Mouse (Mus musculus): ENCODE results near the gene Chmp1a. TPM values are rescaled to one million over a fixed set of nuclear protein-coding genes. Genes with fewer than 3 reads are reported as not detected.

The Chmp1a gene
- total and polyA plus RNA-seq, 3 experiments, result 19.6 to 57.9 (median 35.9) TPM

DNA sequence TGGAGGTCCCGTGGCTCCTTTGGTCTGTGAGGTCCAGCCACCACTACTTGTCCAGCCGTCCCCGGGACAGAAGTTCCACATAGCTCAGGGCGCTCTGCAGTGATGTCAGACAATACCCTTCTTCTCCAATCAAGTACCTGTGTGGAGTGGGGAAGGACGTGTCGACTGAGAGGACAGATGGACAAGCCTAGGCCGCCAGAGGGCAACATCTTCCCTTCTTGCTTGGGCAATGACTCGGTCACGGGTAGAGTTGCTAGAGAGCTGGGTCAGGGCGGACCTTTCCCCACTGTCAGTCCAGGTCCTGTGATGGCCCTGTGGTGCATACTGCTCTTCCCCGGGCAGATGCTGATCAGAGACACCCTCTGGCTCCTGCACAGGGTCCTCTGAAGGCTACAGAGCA is 30.5 kb upstream of the Chmp1a start:
- peaks cover 66% of the 10 kb centered on the region for H3K36me3 ChIP-seq (replicated peaks)
- no peak for TF ChIP-seq GATA2 (IDR thresholded peaks at IDR 0.05; ENCODE audit: borderline replicate concordance, low read depth, low read length)
- TF ChIP-seq POLR2AphosphoS5 (IDR thresholded peaks at IDR 0.05; ENCODE audit: insufficient replicate concordance, low read depth, low read length), result no peak
- TF ChIP-seq TAL1 (conservative IDR thresholded peaks at IDR 0.05; ENCODE audit: low read depth, low read length), result no peak
- no peak for TF ChIP-seq GATA1 (IDR thresholded peaks at IDR 0.05; ENCODE audit: borderline replicate concordance, low read length)
- no peak for DNase-seq (ENCODE audit: low spot score)

DNA sequence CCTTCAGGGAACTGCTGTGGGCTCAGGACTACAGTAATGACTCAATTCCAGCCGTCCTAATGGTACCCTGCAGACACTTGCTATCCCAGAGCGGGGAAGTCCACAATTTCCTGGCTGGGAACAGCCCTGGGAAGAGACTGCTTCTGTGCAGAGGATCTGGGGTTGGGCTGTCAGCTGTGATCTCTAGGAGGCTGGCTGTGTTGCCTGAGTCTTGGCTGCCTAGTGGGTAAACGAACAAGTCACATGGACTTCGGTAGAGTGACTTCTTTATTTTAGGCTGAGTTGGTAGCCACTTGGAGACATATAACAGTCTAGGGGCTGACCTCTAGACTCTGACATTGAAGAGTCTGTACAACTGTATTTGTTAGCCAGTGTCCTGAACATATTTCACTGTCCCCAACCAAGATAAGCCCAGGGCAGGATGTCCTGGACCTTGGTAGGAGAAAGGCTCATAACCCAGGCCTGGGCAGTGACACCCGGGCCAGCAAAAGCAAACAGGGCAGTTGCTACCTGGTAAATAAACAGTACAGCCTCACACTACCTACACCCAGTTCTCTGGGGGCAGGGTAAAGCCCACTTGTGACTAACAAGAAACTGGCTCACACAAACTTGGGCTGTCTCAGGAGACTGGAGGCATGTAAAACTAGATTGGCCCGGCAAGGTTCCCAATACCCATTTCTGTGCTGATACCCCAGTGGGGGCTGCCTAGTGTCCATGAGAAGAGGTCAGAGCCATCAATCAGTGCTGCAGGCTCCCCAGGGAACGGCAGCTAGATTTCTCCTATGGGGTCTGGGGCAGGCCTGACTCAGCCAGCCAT is 29.8 kb upstream of the Chmp1a start:
- Histone ChIP-seq H3K27me3 (ENCODE audit: insufficient read depth, low read length) (peaks cover 3% of the 10 kb centered on the region), H3K4me1 (ENCODE audit: insufficient read depth, low read depth, low read length) (no peaks in the 10 kb centered on the region), H3K4me3 (ENCODE audit: low read depth, low read length) (no peak overlapping the region), H3K9me3 (replicated peaks) (no peaks in the 10 kb centered on the region), H3K36me3 (replicated peaks) (peaks cover 59% of the 10 kb centered on the region)
- TF ChIP-seq CTCF (IDR thresholded peaks at IDR 0.05; ENCODE audit: low read depth, low read length) (no peak), POLR2AphosphoS5 (IDR thresholded peaks at IDR 0.05; ENCODE audit: insufficient replicate concordance, low read depth, low read length) (no peak), GATA2 (IDR thresholded peaks at IDR 0.05; ENCODE audit: borderline replicate concordance, low read depth, low read length) (no peak), GATA1 (IDR thresholded peaks at IDR 0.05; ENCODE audit: borderline replicate concordance, low read length) (no peak), TAL1 (conservative IDR thresholded peaks at IDR 0.05; ENCODE audit: low read depth, low read length) (no peak)
- no peak for DNase-seq (ENCODE audit: low spot score)
- ATAC-seq (ENCODE audit: extremely low read depth, insufficient number of reproducible peaks, low FRiP score, poor library complexity, severe bottlenecking), result no peak

More for the DNA sequence above, 30.5 kb upstream of the Chmp1a start:
- Histone ChIP-seq H3K4me3 (ENCODE audit: low read depth, low read length) (no peak overlapping the region), H3K4me1 (ENCODE audit: insufficient read depth, low read depth, low read length) (no peaks in the 10 kb centered on the region), H3K27me3 (ENCODE audit: insufficient read depth, low read length) (peaks cover 3% of the 10 kb centered on the region), H3K9me3 (replicated peaks) (no peaks in the 10 kb centered on the region)
- no peak for ATAC-seq (ENCODE audit: extremely low read depth, insufficient number of reproducible peaks, low FRiP score, poor library complexity, severe bottlenecking)

DNA sequence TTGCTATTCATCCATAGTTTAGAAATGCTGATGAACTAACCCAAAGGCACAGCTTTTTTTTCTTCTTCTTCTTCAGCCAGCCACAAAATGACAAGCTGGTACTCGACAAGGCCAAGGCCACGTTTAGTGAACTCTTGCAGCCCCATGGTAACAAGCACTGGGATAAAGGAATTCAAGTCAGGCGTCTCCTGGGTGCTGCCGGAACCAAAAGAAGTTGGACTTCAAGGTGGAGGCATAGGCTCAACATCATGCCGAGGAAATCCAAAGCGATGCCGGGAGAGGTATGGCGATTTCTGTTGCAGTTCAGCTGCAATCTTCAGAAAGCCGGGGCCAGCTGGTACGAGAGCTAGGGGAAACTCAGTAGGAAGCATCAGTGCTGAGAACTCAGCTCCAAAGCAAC is 26.8 kb upstream of the Chmp1a start:
- no peaks in the 10 kb centered on the region for H3K9me3 ChIP-seq (replicated peaks)
- no peak for TF ChIP-seq POLR2AphosphoS5 (IDR thresholded peaks at IDR 0.05; ENCODE audit: insufficient replicate concordance, low read depth, low read length)
- TF ChIP-seq GATA2 (IDR thresholded peaks at IDR 0.05; ENCODE audit: borderline replicate concordance, low read depth, low read length), result no peak
- TF ChIP-seq GATA1 (IDR thresholded peaks at IDR 0.05; ENCODE audit: borderline replicate concordance, low read length), result no peak
- no peak for TF ChIP-seq CTCF (IDR thresholded peaks at IDR 0.05; ENCODE audit: low read depth, low read length)
- TF ChIP-seq TAL1 (conservative IDR thresholded peaks at IDR 0.05; ENCODE audit: low read depth, low read length), result no peak
- peaks cover 26% of the 10 kb centered on the region for H3K27me3 ChIP-seq (ENCODE audit: insufficient read depth, low read length)
- DNase-seq (ENCODE audit: low spot score) (no peak), ATAC-seq (ENCODE audit: extremely low read depth, insufficient number of reproducible peaks, low FRiP score, poor library complexity, severe bottlenecking) (no peak)
- no peak overlapping the region for H3K4me3 ChIP-seq (ENCODE audit: low read depth, low read length)
- H3K36me3 ChIP-seq (replicated peaks), result peaks cover 30% of the 10 kb centered on the region
- peaks cover 27% of the 10 kb centered on the region for H3K4me1 ChIP-seq (ENCODE audit: insufficient read depth, low read depth, low read length)

DNA sequence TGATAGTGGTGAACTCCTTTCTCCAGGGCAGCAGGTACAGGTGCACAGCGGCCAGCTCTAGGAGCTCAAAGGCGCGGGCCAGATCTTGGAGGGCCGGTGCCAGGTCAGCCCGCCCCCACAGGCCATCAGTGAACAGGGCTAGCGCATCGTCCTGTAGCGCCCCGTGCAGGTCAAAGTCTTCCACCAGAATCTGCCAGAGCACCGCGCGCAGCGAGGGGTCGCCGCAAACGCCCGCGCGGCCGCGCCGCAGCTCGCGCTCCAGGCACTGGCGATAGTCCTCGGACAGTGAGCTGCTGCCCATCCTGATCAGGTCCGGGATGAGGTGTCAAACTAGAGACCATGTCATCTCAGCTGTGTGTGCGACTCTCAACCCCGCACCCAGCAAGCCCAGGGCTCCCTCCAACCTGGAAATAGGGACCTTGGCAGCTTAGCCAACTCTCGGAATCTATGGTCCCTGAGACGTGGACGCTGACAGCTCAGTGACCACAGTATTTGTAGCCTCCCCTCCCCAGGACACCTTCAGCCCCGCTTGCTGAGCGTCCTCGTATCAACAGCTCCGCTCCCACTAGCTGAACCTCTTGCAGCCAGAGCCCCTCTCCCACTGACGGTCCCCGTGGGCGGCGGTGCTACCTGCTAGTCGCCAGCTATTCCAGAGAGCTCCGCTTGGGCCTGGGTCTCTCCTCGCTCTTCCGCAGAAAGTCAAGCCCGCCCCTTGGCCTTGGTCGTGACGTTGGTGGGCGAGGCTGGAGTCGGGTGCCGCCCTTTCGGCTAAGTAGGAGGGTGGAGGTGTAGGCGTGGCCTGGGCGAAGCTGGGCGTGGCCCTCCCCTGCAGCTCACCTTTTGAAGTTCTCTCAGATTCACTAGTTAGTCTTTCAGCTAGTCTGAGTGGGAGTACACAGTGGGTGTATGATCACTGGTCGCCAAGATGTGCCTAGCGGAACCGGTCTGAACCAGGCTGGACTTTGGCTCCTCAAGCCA is 23.2 kb upstream of the Chmp1a start, which contains the start of gene Spata2l:
Gene Spata2l (minus strand): TSS at position 714 of the 978 bp plus-strand sequence.
- TF ChIP-seq POLR2AphosphoS5 (IDR thresholded peaks at IDR 0.05; ENCODE audit: insufficient replicate concordance, low read depth, low read length) (no peak), TAL1 (conservative IDR thresholded peaks at IDR 0.05; ENCODE audit: low read depth, low read length) (no peak), GATA2 (IDR thresholded peaks at IDR 0.05; ENCODE audit: borderline replicate concordance, low read depth, low read length) (no peak), GATA1 (IDR thresholded peaks at IDR 0.05; ENCODE audit: borderline replicate concordance, low read length) (no peak), CTCF (IDR thresholded peaks at IDR 0.05; ENCODE audit: low read depth, low read length) (no peak)
- Histone ChIP-seq H3K4me3 (ENCODE audit: low read depth, low read length) (peak within 1 kb of the TSS; percentile 74), H3K36me3 (replicated peaks) (peaks cover 34% of the 10 kb centered on the region), H3K27me3 (ENCODE audit: insufficient read depth, low read length) (peaks cover 30% of the 10 kb centered on the region), H3K4me1 (ENCODE audit: insufficient read depth, low read depth, low read length) (peaks cover 41% of the 10 kb centered on the region), H3K9me3 (replicated peaks) (no peaks in the 10 kb centered on the region)
- DNase-seq (ENCODE audit: low spot score) (peak; percentile 92), ATAC-seq (ENCODE audit: extremely low read depth, insufficient number of reproducible peaks, low FRiP score, poor library complexity, severe bottlenecking) (peak; percentile 92)

DNA sequence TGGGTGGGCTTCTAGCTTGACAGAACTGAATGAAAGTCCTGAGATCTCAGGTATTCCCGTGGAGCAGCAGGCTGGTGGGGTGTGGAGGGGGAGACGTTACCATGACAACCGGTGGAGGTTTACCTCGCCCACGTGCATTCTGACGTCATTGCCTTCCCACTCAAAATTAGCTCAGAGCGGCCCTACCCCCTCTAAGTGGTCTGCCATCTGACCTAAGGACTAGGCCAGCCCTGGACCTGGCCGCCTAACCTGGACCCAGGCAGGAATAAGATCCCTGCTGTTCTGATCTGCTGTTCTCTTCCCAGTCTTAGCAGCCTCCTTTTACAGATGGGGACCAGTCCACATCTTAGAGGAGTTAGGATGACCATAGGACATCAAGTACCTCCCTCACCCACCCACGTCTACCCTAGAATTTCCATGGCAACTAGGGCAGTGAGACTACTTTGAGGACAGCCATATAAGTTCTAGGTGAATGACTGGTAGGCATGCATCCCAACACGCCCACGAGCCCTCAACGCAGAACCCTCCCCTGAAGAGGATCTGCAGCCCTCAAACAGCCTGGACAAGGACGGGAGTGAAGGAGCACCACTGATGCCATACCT is 22.5 kb upstream of the Chmp1a start:
- peaks cover 30% of the 10 kb centered on the region for H3K27me3 ChIP-seq (ENCODE audit: insufficient read depth, low read length)
- DNase-seq (ENCODE audit: low spot score) (no peak), ATAC-seq (ENCODE audit: extremely low read depth, insufficient number of reproducible peaks, low FRiP score, poor library complexity, severe bottlenecking) (no peak)
- H3K4me1 ChIP-seq (ENCODE audit: insufficient read depth, low read depth, low read length), result peaks cover 41% of the 10 kb centered on the region
- peaks cover 39% of the 10 kb centered on the region for H3K36me3 ChIP-seq (replicated peaks)
- peak overlapping the region; percentile 74 for H3K4me3 ChIP-seq (ENCODE audit: low read depth, low read length)
- TF ChIP-seq CTCF (IDR thresholded peaks at IDR 0.05; ENCODE audit: low read depth, low read length), result no peak
- H3K9me3 ChIP-seq (replicated peaks), result no peaks in the 10 kb centered on the region

DNA sequence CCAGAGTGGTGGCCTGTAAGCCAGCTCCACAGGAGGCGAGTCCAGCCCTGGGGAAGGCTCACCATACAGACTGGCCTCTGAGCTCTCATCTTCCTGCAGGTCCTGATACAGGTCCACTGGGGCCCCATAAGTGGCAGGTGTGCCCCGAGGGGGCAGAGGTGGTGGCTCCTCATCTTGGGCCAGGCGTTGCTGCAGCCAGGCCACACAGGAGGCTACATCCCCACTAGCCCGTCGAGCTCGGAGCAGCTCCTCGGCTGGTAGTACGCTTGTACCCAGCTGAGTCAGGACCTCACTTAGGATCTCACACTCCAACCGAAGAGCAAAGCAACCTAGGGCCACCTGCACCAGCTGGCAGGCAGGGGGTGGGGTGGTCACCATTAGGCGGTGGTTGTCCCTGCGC is 21.2 kb upstream of the Chmp1a start:
- peaks cover 27% of the 10 kb centered on the region for H3K27me3 ChIP-seq (ENCODE audit: insufficient read depth, low read length)
- no peak overlapping the region for H3K4me3 ChIP-seq (ENCODE audit: low read depth, low read length)
- no peak for DNase-seq (ENCODE audit: low spot score)
- ATAC-seq (ENCODE audit: extremely low read depth, insufficient number of reproducible peaks, low FRiP score, poor library complexity, severe bottlenecking), result no peak
- peaks cover 41% of the 10 kb centered on the region for H3K4me1 ChIP-seq (ENCODE audit: insufficient read depth, low read depth, low read length)
- TF ChIP-seq TAL1 (conservative IDR thresholded peaks at IDR 0.05; ENCODE audit: low read depth, low read length) (no peak), GATA1 (IDR thresholded peaks at IDR 0.05; ENCODE audit: borderline replicate concordance, low read length) (no peak), GATA2 (IDR thresholded peaks at IDR 0.05; ENCODE audit: borderline replicate concordance, low read depth, low read length) (no peak), CTCF (IDR thresholded peaks at IDR 0.05; ENCODE audit: low read depth, low read length) (no peak), POLR2AphosphoS5 (IDR thresholded peaks at IDR 0.05; ENCODE audit: insufficient replicate concordance, low read depth, low read length) (no peak)
- peaks cover 51% of the 10 kb centered on the region for H3K36me3 ChIP-seq (replicated peaks)
- H3K9me3 ChIP-seq (replicated peaks), result no peaks in the 10 kb centered on the region

Measured in G1E (cell line).